Mouse (Mus musculus): Measurements from ENCODE around the gene Rab11fip5.
A peak's percentile ranks its signal among the peaks of the same experiment; 100 is the strongest.

The Rab11fip5 gene

DNA sequence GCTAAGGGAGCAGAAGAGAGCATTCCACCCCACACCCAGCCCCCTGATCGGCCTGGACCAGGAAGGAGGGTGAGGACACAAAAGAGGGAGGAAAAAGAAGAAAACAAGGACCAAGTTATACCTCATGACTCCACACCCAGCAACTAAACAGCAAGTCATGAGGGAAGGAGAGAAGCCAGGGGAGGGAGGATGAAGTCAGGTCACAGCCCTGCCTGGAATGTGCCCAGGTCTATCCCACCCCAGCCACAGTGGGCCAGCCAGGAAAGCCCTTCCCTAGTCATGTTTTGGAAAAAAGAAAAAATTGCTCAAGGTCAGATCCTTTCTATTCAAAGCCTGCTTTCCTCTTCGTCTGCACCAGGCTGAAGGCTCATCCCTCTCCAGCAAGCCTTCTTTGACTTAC, 1.9 kb downstream of the Rab11fip5 start:
- no peak for DNase-seq

DNA sequence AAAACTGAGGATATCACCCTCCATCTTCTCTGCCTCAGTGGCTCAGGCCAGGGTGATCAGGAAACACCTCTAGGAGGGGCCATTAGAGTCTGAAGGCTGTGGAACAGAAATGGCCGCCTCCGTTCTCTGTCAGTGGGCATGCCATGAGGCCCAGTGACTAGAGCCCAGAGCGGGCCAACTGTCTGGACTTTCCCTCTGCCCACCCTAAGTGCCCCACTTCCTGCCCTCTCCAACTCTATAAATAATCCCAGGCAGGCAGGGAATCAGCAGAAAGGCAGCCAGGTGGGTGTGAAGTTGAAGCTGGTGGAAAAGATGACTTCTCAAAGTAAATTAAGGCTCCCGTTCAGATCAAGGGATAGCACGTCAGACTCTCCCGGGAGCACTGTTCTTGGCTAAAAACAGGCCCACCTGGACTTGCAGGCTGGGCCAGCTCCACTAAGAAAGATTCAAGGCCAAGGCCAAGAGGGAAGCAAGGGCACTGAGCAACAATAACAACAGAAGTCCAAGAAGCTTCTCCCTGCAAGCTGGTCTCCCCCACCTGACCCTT, 2.5 kb downstream of the Rab11fip5 start:
- DNase-seq: no peak

GRCm38 (mm10) chr6:85370666-85371430, 3.6 kb downstream of the Rab11fip5 start:
- DNase-seq: peak; percentile 82

DNA sequence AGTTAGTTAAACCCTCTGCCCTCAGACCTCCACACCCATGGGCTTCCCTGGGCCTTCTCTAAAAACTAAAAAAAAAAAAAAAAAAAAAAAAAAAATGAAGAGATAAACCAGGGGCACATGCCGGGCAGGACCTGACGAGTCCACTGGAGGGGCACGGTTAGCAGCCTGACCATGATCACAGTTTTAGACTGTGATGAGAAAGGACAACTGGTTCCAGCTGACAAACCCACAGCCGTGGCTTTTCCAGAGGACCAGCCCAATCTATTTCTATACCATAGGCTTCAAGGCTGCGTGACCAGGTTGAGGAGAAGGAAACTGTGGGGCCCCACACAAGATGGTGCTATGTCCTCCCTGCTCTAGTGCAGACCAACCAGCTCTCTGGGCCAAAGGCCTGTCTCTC, 4.4 kb downstream of the Rab11fip5 start:
- DNase-seq: no peak

DNA sequence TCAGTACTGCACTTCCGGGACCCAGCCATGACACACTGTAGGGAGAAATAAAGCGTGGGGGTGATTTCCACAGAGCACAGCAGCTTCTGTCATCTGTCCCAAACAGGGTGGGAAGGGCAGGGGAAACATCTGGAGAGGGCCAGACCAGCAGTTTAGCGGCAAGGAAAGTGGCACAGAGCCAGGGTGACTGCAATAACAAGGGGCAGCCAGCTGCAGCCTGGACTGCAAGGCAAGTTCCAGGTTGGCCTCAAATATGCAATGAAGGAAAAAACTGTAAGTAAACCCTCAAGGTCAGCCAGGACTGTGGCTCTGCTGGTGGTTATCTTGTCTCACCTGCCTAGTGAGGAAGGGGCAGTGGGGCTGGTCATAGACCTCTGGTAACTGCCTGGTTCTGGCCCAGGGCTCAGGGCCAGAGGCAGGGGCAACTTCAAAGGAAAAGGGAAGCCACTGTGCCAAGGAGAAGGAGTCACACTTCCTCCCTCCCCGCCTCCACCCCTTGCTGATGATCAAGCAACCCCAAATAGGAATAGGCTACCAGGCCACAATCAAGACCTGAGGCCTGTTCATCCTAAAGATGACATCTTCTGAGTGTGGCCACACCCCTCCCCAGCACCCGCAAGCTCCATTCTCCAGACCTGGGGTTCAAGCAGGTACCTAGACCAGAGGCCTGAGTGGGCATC, 5.1 kb downstream of the Rab11fip5 start:
- peak; percentile 82 for DNase-seq

GRCm38 (mm10) chr6:85368722-85369121, 5.7 kb downstream of the Rab11fip5 start:
- DNase-seq: no peak

DNA sequence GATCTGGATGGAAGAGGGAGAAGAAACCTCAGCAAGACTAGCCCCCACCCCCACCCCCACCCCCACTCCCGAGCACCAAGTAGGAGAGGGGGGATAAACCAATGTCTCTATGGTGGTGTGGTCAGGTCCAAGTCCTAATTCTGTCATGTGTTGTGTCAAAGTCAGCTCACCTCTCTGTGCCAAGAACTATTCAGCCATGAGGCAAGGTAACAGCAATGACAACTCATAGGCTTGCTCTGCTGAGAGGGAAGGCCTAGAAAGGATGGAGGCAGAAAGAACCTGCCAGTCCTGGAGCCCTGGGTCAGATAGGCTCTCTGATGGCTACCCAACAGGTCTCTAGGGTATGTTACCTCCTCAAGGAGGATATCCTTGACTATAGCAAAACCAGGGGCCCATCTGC, 6.3 kb downstream of the Rab11fip5 start:
- DNase-seq: no peak

DNA sequence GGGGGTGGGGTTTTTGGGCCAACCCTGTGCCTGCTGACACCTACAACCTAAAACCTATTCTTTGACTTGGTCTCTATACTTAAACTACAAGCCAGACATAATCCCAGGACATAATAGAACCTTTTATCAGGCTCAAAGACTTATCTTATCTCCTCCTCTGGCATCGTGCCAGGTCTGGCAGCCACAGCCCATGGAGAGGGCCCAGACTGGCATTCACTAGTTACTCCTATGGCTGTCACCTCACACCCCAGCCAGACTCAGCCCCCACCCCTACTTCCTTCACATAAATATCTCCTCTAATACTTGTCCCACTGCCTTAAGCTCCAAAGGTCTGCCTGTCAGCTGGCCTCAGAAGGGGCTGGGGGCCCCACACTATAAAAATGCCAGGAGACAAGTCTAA, 8.0 kb downstream of the Rab11fip5 start:
- DNase-seq: no peak

DNA sequence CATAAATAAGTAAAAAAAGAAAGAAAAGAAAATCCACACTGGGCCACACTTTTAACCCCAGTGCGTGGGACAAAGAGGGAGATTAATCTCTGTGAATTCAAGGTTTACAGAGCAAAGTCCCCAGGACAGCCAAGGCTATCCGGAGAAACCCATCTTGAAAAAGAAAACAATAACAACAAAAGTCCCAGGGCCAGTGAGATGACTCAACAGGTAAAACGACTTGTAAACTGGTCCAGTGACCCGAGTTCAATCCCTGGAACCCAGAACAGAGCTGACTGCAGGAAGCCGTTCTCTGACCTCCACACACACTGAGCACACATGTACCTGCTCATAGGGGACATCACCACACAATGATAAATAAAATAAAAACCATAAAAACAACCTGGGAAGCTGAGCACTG, 10.0 kb downstream of the Rab11fip5 start:
- DNase-seq: no peak

DNA sequence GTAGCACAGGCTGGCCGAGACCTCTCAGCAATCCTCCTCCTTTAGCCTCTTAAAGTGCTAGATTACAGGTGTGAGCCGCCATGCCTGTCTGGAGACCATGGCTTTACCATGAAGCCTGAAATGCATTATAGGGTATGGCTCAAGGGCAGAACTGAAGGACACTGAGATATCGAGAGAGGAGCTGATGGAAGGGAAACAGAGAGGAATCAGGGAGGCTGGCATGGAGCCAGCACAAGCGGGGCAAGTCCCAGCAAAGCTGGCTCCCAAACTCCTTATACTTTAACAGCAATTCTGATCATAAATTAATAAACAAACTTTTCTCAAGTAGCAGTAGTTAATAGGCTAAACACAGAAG, 10.6 kb downstream of the Rab11fip5 start:
- no peak for DNase-seq

- DNase-seq: no peak
These were observed 11.1 kb downstream of the Rab11fip5 start for GRCm38 (mm10) chr6:85363231-85363905.

- no peak for DNase-seq
These were observed 11.8 kb downstream of the Rab11fip5 start for GRCm38 (mm10) chr6:85362610-85363009.

GRCm38 (mm10) chr6:85360311-85360710, 14.1 kb downstream of the Rab11fip5 start:
- DNase-seq: no peak

DNA sequence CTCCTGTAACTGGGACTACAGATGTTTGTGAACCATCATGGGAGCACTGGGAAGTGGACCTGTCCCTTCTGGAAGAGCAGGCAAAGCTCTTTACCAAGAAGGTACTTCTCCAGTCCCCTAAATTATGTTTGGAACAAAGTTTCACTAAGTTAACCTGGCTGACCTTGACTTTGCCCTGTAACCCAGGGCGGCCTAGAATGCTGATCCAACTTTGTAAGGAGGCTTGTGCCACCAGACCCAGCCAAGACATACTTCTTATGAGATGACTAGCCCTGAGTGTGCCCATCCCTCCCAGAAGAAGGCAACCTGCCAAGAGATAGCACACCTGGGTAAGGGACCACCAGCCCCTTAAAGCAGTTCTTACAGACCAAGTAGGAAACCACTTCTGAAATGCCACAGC, 15.6 kb downstream of the Rab11fip5 start:
- no peak for DNase-seq

- no peak for DNase-seq
These were observed 17.6 kb downstream of the Rab11fip5 start for GRCm38 (mm10) chr6:85356682-85357465.

- no peak for DNase-seq
These were observed 18.7 kb downstream of the Rab11fip5 start for GRCm38 (mm10) chr6:85355753-85356152.

DNA sequence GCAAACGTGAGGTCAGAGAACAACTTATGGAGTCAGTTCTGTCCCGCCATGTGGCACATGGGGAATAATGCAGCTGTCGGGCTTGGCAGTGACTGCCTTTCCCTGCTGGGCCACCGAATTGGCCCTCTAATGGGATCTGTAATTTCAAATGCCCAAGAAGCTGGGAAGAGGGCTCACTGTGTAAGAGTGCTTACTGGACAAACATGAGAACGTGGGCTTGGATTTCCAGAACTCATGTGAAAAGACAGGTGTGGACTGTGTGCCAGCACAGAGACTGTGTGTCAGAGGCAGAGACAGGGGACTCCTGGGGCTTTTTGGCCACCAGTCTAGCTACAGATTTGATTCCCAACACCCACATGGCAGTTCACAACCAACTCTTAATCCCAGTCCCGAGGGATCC, 19.7 kb downstream of the Rab11fip5 start:
- no peak for DNase-seq

DNA sequence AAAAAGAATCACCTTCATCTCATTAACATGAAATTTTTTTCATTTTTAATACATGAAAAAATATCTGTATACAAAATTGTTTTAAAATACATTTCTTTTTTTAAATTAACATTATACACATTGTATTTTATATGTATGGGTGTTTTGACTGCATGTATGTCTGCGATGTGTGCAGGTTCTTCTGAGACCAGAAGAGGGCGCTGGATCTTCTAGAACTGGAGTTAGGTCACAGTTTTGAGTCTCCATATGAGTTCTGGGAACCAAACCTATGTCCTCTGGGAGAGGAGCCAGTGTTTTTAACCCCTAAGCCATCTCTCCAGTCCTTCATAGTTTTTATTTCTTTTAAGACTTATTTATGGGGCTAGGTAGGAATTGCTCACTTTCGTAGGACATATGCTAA, 20.7 kb downstream of the Rab11fip5 start:
- no peak for DNase-seq

GRCm38 (mm10) chr6:85350157-85350556, 24.3 kb downstream of the Rab11fip5 start:
- DNase-seq: no peak

GRCm38 (mm10) chr6:85349246-85349645, 25.2 kb downstream of the Rab11fip5 start:
- DNase-seq: peak; percentile 59

- DNase-seq: no peak
These were observed 26.3 kb downstream of the Rab11fip5 start for GRCm38 (mm10) chr6:85348133-85348532.

- peak; percentile 86 for DNase-seq
These were observed 28.3 kb downstream of the Rab11fip5 start for GRCm38 (mm10) chr6:85346028-85346634.

DNA sequence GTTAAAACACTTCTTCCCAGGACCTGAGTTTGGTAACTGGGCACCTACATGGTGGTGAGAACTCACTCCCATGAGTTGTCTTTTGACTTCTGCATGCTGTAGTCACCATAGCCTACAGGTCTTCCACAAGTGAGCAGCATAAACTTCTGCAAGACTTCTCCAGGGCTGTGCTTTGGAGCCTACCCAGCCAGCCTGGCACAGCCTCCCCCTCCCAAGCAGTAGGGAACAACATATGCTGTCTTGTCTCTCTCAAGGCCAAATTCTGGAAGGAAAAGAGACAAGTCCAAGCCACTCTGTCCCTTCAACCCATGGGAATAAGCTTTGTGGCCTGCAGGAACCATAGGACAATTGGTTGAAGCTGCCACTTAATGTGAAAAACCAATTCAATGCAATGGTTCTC, 29.5 kb downstream of the Rab11fip5 start:
- DNase-seq: no peak

Measured in layer of hippocampus, adult 9-11 months (tissue).